Mouse (Mus musculus): ENCODE measurements at regions not wholly inside any gene's neighbourhood (a gene's known extent, or its start where the extent isn't known, plus 50 kb on each side); places are given as distances from the start of the nearest gene placed in this dataset.

GRCm38 (mm10) chr11:64801351-64801750, 177.5 kb upstream of the Elac2 start:
- no peak for DNase-seq

- no peak for DNase-seq
These were observed 173.3 kb upstream of the Elac2 start for GRCm38 (mm10) chr11:64805567-64805966.

- DNase-seq: no peak
These were observed 166.4 kb upstream of the Elac2 start for GRCm38 (mm10) chr11:64812408-64812807.

GRCm38 (mm10) chr11:64829429-64829828, 149.4 kb upstream of the Elac2 start:
- no peak for DNase-seq

- no peak for DNase-seq
These were observed 146.4 kb upstream of the Elac2 start for GRCm38 (mm10) chr11:64832453-64832852.

- no peak for DNase-seq
These were observed 145.1 kb upstream of the Elac2 start for GRCm38 (mm10) chr11:64833786-64834185.

- no peak for DNase-seq
These were observed 142.1 kb upstream of the Elac2 start for GRCm38 (mm10) chr11:64836771-64837170.

- no peak for DNase-seq
These were observed 137.7 kb upstream of the Elac2 start for GRCm38 (mm10) chr11:64841092-64841491.

GRCm38 (mm10) chr11:64842775-64843530, 135.9 kb upstream of the Elac2 start:
- no peak for DNase-seq

- DNase-seq: no peak
These were observed 132.2 kb upstream of the Elac2 start for GRCm38 (mm10) chr11:64846577-64847147.

- no peak for DNase-seq
These were observed 119.2 kb upstream of the Elac2 start for GRCm38 (mm10) chr11:64859636-64860035.

- no peak for DNase-seq
These were observed 98.2 kb upstream of the Elac2 start for GRCm38 (mm10) chr11:64880674-64881073.

- DNase-seq: no peak
These were observed 94.3 kb upstream of the Elac2 start for GRCm38 (mm10) chr11:64884518-64884917.

GRCm38 (mm10) chr11:64889335-64890020, 89.4 kb upstream of the Elac2 start:
- DNase-seq: no peak

GRCm38 (mm10) chr11:64890776-64891175, 88.1 kb upstream of the Elac2 start:
- no peak for DNase-seq

GRCm38 (mm10) chr11:64895804-64896466, 82.9 kb upstream of the Elac2 start:
- no peak for DNase-seq

- peak; percentile 55 for DNase-seq
These were observed 79.9 kb upstream of the Elac2 start for GRCm38 (mm10) chr11:64898758-64899586.

- no peak for DNase-seq
These were observed 79.1 kb upstream of the Elac2 start for GRCm38 (mm10) chr11:64899587-64900278.

GRCm38 (mm10) chr11:64916783-64917182, 62.1 kb upstream of the Elac2 start:
- DNase-seq: no peak

- no peak for DNase-seq
These were observed 61.5 kb upstream of the Elac2 start for GRCm38 (mm10) chr11:64917301-64917700.

GRCm38 (mm10) chr11:64924989-64925388, 53.8 kb upstream of the Elac2 start:
- DNase-seq: no peak

- DNase-seq: no peak
These were observed 52.9 kb upstream of the Elac2 start for GRCm38 (mm10) chr11:64925970-64926369.

Data from layer of hippocampus, adult 9-11 months (tissue).